Mouse (Mus musculus) left cerebral cortex, adult 8-10 months (tissue): ENCODE data around the gene Hoxb2. TPM values are rescaled to one million over a fixed set of nuclear protein-coding genes. Genes with fewer than 3 reads are reported as not detected.

Source experiments
- DNase-seq, 2 experiments: peaks; one replicate each; pipeline ENCODE4 v3.0.0; 2022; ENCODE audit warnings: low spot score in 2 of 2
- total RNA-seq, 4 experiments: library from RNA; stranded (reverse); gene quantifications; 2 replicates each; pipeline ENCODE4 v1.2.4; 2022

The Hoxb2 gene
- total RNA-seq, 4 experiments from 2014 or later: not detected

DNA sequence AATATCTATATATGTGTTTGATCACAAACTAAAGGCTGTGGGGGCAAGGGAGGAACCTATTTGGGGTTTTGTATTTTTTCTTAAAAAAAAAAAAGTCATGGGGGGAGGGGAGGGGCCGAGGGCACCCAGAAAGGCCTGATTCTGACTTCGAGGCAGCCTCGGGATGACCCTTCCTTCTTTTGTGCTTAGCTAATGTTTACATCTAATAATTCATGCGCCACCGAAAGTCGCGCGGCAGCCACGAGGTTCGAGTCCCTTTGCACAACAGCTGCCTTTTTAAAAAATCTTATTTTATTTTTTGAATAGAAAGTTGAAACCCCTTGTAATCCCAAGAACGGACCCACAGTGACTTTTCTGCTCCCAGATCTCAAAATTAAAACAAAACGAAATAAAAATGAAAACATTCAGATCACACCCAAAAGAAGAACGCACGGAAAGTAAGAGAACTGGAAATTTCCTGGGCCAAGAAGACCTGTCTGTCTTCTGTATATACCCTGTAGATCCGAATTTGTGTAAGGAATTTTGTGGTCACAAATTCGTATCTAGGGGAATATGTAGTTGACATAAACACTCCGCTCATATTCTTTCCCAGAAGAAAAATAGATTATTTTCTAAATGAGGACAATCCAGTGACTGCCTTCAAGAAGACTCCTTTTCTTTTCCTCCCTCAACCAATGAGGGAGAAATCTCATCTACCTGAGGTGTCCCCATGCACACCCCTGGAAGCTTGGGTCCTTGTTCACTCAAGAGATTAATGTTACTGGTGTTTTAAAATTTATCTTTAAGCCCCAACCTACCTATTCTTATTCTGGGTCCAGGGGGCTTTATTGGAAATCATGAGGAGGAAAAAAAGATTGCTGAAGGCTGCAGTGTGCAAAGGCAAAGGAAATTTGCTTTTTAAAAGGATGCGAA is 33.4 kb upstream of the Hoxb2 start:
- no peak for DNase-seq

DNA sequence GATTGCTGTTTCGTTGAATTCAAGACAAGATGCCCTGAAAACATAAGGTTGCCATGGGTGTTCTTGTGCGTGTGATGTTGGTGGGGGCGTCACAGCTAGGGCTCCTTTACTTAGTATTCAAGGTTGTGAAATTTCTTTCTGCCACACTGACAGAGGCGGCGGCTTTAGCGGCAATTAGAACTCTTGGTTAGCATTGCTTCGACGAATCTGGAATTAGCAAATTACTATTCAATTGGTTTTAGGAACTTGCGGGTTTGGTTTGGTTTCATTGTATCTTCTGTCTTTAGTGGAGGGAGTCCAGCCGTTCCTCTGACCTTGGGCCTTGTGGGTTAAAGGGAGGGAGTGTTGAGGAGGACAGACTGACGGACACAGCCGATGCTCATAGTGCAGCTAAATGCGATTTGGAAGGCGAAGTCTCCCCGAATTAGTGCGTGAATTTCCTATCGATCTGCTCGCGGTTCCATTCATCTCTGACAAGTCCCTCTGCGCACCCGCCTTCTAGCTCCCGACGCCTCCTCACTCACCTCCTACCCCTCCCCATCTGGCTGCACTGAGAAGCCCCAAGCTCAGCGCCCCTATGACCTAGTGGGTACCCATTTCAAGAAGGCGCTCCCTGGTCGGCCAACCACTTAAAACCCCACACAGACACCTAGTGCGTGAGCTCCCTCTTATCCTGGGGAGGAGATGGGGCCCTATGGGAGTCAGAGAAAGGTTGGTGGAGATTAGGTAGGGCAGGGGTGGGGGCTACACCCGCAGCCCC is 32.5 kb upstream of the Hoxb2 start, which contains the start of gene Hoxb4:
Gene Hoxb4 (plus strand): TSS at position 660 of the 760 bp plus-strand sequence.
- DNase-seq: no peak

DNA sequence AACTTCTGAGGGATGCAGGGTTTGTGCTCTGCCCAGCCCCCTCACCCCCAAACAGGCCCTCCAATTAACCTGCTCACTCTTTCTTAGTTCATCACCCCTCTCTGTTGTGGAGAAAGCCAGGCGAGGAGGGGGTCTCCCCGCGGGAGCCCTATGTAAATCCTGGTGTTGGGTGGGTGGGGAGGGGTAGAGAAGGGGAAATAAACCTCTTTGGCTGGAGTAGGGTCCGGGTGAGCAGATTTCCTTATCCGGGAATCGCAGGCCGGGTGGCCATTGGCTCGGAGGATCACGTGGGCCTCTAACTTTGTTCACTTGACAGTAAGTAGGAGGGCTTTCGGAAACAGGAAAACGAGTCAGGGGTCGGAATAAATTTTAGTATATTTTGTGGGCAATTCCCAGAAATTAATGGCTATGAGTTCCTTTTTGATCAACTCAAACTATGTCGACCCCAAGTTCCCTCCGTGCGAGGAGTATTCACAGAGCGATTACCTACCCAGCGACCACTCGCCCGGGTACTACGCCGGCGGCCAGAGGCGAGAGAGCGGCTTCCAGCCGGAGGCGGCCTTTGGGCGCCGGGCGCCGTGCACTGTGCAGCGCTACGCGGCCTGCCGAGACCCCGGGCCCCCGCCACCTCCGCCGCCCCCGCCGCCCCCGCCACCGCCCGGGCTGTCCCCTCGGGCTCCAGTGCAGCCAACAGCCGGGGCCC is 31.8 kb upstream of the Hoxb2 start:
- DNase-seq: no peak

GRCm38 (mm10) chr11:96319071-96319902 is 31.0 kb upstream of the Hoxb2 start:
- DNase-seq: no peak

GRCm38 (mm10) chr11:96319910-96320309 is 30.4 kb upstream of the Hoxb2 start:
- no peak for DNase-seq

DNA sequence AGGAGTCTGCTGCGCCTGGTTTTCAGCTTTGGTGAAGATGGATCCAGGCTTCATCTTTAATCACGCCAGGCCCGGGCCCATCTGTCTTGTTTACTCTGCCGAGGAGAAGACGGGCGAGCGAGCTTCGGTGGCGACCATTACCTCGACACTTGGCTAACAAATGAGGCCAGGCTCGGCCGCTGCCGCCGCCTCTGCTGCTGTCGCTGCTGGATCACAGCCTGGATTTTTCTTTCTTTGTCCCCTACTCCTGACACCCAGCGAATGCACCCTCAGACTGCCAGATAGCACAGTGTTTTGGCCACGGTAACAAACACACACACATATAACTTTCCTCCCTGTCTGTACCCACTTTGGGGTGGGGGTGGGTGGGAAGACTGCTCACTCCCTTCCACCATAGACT is 29.6 kb upstream of the Hoxb2 start:
- DNase-seq: no peak

- no peak for DNase-seq
Measured at GRCm38 (mm10) chr11:96321846-96322245, 28.5 kb upstream of the Hoxb2 start.

- DNase-seq: no peak
Measured at GRCm38 (mm10) chr11:96322738-96323137, 27.6 kb upstream of the Hoxb2 start.

DNA sequence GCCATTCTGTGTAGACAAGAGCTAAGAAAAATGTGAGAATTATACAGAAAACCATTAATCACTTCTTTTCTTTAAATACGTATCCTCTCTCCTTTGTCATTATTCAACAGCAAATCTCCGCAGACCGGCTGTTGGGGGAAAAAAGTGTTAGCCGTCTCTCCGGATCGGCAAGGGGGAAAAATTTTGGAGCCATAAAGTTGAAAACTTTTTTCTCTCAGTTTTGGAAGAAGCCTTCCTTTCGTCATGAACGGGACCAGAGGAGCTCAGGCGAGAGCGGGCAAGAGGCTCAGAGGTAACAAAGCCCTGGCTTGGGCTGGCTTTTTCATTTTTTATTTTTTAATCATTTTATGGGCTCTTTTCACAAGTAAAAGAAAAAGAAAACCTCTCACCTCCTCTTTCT is 27.2 kb upstream of the Hoxb2 start, which contains the start of gene Hoxb3:
Gene Hoxb3 (plus strand): TSS at position 173 of the 400 bp plus-strand sequence.
- no peak for DNase-seq

GRCm38 (mm10) chr11:96324125-96324524 is 26.2 kb upstream of the Hoxb2 start:
- no peak for DNase-seq

- no peak for DNase-seq
Measured at GRCm38 (mm10) chr11:96324965-96325364, 25.4 kb upstream of the Hoxb2 start.

- DNase-seq: no peak
Measured at GRCm38 (mm10) chr11:96325747-96326212, 24.5 kb upstream of the Hoxb2 start.

- no peak for DNase-seq
Measured at GRCm38 (mm10) chr11:96326705-96327104, 23.6 kb upstream of the Hoxb2 start.

- no peak for DNase-seq
Measured at GRCm38 (mm10) chr11:96327122-96327521, 23.2 kb upstream of the Hoxb2 start.

- DNase-seq: no peak
Measured at GRCm38 (mm10) chr11:96327750-96328149, 22.6 kb upstream of the Hoxb2 start.

DNA sequence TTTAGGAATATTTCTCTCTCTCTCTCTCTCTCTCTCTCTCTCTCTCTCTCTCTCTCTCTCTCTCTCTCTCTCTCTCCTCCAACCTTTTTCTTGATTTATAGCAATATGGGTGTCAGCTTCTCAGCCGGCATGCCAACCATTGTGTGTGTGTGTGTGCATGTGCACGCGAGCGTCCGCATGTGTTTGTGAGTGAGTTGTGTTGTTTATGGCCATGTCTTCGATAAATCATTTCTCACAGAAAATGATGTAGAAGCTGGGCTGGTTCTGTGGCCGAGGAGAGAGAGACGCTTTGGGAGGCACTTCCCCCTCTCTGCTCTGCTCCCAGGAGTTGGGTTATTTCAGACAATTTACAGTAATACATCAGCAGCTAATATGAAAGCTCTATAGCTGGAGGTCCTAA is 21.7 kb upstream of the Hoxb2 start:
- DNase-seq: no peak

- no peak for DNase-seq
Measured at GRCm38 (mm10) chr11:96332105-96332504, 18.2 kb upstream of the Hoxb2 start.

- DNase-seq: no peak
Measured at GRCm38 (mm10) chr11:96332618-96333032, 17.7 kb upstream of the Hoxb2 start.

- DNase-seq: no peak
Measured at GRCm38 (mm10) chr11:96333241-96334001, 16.9 kb upstream of the Hoxb2 start.

DNA sequence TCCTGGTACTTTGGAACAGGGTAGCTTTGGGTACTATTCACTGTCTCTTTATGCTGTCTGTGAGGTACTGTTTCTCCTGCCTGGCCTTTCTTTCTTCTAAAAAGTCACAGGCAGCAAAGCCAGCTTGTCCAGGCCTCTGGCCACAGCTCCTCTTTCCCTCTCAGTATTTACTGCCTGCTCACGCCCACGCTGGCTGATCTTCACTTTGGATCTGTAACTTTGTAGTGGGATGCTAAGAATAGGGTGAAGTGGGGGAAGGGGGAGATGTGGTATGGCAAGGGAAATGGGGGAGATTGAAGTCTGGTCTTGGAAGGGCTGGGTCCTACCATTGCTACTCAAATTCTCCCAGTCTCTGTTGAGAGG is 16.3 kb upstream of the Hoxb2 start:
- no peak for DNase-seq
